Mouse (Mus musculus): ENCODE data around the gene Tgm5. TPM values are rescaled to one million over a fixed set of nuclear protein-coding genes. Genes with fewer than 3 reads are reported as not detected.
"Not testable (repeated sequence)": the region's sequence is repeated elsewhere in the genome, so short reads cannot be mapped to it uniquely, and the experiment has no call there.

Tgm5 gene
- polyA plus RNA-seq, 1 experiment from 2014 or later: not detected

DNA sequence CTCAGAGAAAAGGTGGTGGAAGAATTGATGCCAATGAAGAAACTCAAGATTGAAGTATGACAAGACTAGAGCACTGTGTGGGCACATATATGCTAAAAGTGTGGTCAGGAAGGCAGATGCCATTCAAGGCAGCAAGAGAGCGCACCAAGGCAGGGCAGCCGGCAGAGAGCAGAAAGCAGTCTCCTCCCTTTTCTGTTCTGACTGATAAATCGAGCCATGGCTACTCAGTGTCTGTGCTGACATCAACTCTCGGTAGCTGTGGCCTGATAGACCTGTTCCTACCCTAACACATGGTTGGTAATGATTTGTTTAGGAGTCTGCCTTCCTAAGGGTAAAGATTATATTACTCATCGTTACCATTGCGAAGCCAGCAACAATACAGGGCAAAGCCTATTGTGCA lies 29.7 kb downstream of the Tgm5 start:
- no peaks in the 10 kb centered on the region for H3K36me3 ChIP-seq (ENCODE audit: control insufficient read depth, insufficient read depth, low read length)
- ATAC-seq: no peak
- WGBS: 80% methylated on average over 6 of the region's 6 CpGs

DNA sequence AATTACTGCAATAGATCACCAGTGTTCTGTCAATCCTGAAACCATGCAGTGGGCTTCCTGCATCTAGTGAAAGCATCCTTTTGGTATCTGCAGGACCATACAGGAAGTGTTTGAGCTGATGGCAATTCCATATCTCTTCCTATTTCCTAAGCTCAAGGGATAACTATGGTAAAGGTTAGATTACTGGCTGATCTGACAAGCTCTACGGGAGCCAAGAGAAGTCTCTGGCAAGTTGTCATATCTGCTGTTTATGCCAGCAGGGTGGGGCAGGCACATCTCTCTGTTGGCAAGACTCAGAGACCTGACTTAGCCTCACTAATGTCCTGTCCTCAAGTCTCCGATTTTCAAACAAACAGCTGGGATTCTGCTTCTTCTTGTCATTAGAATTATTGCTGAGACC lies 31.6 kb downstream of the Tgm5 start:
- H3K27me3 ChIP-seq (replicated peaks; ENCODE audit: control insufficient read depth, insufficient read depth, low read length): no peaks in the 10 kb centered on the region
- no peak overlapping the region for H3K9ac ChIP-seq (ENCODE audit: low read depth, low read length)
- ATAC-seq: no peak
- no peak overlapping the region for H3K4me3 ChIP-seq (ENCODE audit: low read length)
- no peaks in the 10 kb centered on the region for H3K36me3 ChIP-seq (ENCODE audit: control insufficient read depth, insufficient read depth, low read length)
- H3K4me2 ChIP-seq (ENCODE audit: low read depth, low read length): no peak overlapping the region
- H3K27ac ChIP-seq (ENCODE audit: low read length): no peak overlapping the region
- no peaks in the 10 kb centered on the region for H3K9me3 ChIP-seq (ENCODE audit: control insufficient read depth, low read length)
- 65% methylated on average over 2 of the region's 2 CpGs for WGBS
- no peaks in the 10 kb centered on the region for H3K4me1 ChIP-seq (ENCODE audit: control insufficient read depth, insufficient read depth, low read length)

More for the DNA sequence above, 29.7 kb downstream of the Tgm5 start:
- Histone ChIP-seq H3K9me3 (ENCODE audit: control insufficient read depth, low read length) (no peaks in the 10 kb centered on the region), H3K4me3 (ENCODE audit: low read length) (no peak overlapping the region), H3K27ac (ENCODE audit: low read length) (no peak overlapping the region), H3K4me2 (ENCODE audit: low read depth, low read length) (no peak overlapping the region), H3K27me3 (replicated peaks; ENCODE audit: control insufficient read depth, insufficient read depth, low read length) (no peaks in the 10 kb centered on the region), H3K4me1 (ENCODE audit: control insufficient read depth, insufficient read depth, low read length) (no peaks in the 10 kb centered on the region), H3K9ac (ENCODE audit: low read depth, low read length) (no peak overlapping the region)

DNA sequence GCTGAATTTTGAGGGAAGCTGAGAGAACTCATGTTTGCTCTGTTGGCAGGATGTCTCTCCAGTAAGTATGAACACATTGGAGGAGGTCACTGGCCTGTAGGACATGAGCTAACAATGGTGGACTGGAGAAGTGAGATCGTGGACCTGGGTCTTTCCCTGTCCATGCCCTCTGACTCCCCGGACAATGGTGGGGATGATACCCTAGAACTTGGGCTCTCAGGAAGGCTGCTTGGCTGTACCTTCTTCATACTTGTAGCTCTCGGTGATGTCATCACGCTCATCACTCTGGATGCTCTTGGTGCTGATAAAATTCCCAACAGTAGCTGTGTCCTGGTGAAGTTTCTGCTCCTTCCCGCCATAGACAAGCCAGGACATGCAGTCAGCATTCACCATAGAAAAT lies 33.5 kb downstream of the Tgm5 start:
- Histone ChIP-seq H3K4me3 (ENCODE audit: low read length) (no peak overlapping the region), H3K4me1 (ENCODE audit: control insufficient read depth, insufficient read depth, low read length) (no peaks in the 10 kb centered on the region), H3K27me3 (replicated peaks; ENCODE audit: control insufficient read depth, insufficient read depth, low read length) (no peaks in the 10 kb centered on the region), H3K36me3 (ENCODE audit: control insufficient read depth, insufficient read depth, low read length) (no peaks in the 10 kb centered on the region), H3K4me2 (ENCODE audit: low read depth, low read length) (no peak overlapping the region), H3K27ac (ENCODE audit: low read length) (no peak overlapping the region), H3K9ac (ENCODE audit: low read depth, low read length) (no peak overlapping the region), H3K9me3 (ENCODE audit: control insufficient read depth, low read length) (no peaks in the 10 kb centered on the region)
- ATAC-seq: no peak
- 82% methylated on average over 5 of the region's 5 CpGs for WGBS

DNA sequence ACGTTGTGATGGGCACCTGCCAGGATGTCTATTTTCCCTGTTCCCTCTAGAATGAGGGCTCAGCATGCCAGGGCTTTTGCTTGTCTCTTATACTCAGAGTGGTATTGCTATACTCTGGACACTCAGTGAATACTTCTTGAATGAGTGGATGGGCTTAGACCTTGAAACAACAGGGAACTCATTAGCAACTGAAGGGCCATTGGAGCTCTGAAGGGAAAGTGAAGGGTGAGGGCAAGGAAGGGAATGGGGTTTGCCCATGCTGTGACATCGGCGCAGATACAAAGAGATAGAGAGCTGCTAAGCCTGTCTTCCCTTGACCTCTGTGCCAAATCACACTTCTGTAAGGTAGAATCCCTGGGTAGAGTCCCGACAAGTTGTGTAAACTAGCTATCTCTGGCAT lies 40.0 kb downstream of the Tgm5 start:
- no peak overlapping the region for H3K4me2 ChIP-seq (ENCODE audit: low read depth, low read length)
- H3K36me3 ChIP-seq (ENCODE audit: control insufficient read depth, insufficient read depth, low read length): no peaks in the 10 kb centered on the region
- no peaks in the 10 kb centered on the region for H3K4me1 ChIP-seq (ENCODE audit: control insufficient read depth, insufficient read depth, low read length)
- H3K27me3 ChIP-seq (replicated peaks; ENCODE audit: control insufficient read depth, insufficient read depth, low read length): no peaks in the 10 kb centered on the region
- H3K4me3 ChIP-seq (ENCODE audit: low read length): no peak overlapping the region
- H3K9me3 ChIP-seq (ENCODE audit: control insufficient read depth, low read length): no peaks in the 10 kb centered on the region
- 77% methylated on average over 4 of the region's 4 CpGs for WGBS
- H3K27ac ChIP-seq (ENCODE audit: low read length): no peak overlapping the region
- no peak overlapping the region for H3K9ac ChIP-seq (ENCODE audit: low read depth, low read length)
- no peak for ATAC-seq

DNA sequence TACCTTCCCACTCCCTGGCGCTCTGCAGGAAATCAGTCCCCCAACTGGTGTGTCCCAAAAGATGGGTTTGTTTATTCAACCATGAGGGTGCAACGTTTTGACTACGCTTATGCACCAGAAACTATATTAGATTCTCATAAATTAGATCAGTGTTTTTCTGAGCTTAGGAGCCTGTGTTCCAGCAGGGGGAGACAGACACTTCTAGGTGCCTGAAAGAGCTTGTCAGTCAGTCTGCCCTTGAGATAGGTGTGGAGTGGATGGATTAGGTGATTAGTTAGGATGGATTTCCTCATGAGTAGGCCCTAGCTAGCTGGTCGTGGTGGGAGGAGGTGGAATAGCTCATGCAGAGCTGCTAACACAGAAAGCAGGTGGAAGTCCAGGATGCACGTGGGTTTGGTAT lies 44.5 kb downstream of the Tgm5 start:
- Histone ChIP-seq H3K27me3 (replicated peaks; ENCODE audit: control insufficient read depth, insufficient read depth, low read length) (no peaks in the 10 kb centered on the region), H3K4me1 (ENCODE audit: control insufficient read depth, insufficient read depth, low read length) (no peaks in the 10 kb centered on the region), H3K36me3 (ENCODE audit: control insufficient read depth, insufficient read depth, low read length) (no peaks in the 10 kb centered on the region), H3K9ac (ENCODE audit: low read depth, low read length) (no peak overlapping the region), H3K4me2 (ENCODE audit: low read depth, low read length) (no peak overlapping the region), H3K9me3 (ENCODE audit: control insufficient read depth, low read length) (no peaks in the 10 kb centered on the region), H3K4me3 (ENCODE audit: low read length) (no peak overlapping the region), H3K27ac (ENCODE audit: low read length) (no peak overlapping the region)
- 52% methylated on average over 5 of the region's 5 CpGs for WGBS
- no peak for ATAC-seq

DNA sequence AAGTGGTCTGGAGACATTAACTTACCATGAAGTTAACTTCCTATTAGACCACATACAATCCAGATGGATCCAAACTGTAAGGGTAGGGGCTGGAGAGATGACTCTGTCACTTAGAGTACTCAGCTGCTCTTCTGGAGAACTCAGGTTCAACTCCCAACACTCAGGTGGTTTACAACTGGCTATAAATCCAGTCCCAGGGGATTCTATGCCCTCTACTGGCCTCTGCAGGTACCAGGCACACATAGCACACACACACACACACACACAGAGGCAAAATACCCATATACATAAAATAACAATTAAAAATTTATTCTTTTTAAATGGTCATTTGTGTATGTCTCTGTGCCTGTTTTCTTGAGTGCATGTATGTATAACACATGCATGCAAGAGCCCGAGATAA lies 46.3 kb downstream of the Tgm5 start:
- Histone ChIP-seq H3K27ac (ENCODE audit: low read length) (no peak overlapping the region), H3K9me3 (ENCODE audit: control insufficient read depth, low read length) (no peaks in the 10 kb centered on the region), H3K9ac (ENCODE audit: low read depth, low read length) (no peak overlapping the region), H3K27me3 (replicated peaks; ENCODE audit: control insufficient read depth, insufficient read depth, low read length) (no peaks in the 10 kb centered on the region), H3K4me1 (ENCODE audit: control insufficient read depth, insufficient read depth, low read length) (no peaks in the 10 kb centered on the region), H3K36me3 (ENCODE audit: control insufficient read depth, insufficient read depth, low read length) (no peaks in the 10 kb centered on the region), H3K4me3 (ENCODE audit: low read length) (no peak overlapping the region), H3K4me2 (ENCODE audit: low read depth, low read length) (no peak overlapping the region)
- ATAC-seq: no peak
- 93% methylated on average over 1 of the region's 1 CpGs for WGBS

DNA sequence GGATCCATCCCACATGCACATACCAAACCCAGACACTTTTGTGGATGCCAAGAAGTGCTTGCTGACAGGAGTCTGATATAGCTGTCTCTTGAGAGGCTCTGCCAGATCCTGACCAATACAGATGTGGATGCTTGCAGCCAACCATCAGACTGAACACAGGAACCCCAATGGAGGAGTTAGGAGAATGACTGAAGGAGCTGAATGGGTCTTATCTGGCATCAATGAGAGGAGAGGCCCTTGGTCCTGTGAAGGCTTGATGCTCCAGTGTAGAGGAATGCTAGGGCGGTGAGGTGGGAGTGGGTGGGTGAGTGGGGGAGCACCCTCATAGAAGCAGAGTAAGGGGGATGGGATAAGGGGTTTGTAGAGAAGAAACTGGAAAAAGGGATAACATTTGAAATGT lies 46.8 kb downstream of the Tgm5 start:
- H3K36me3 ChIP-seq (ENCODE audit: control insufficient read depth, insufficient read depth, low read length); H3K27ac ChIP-seq (ENCODE audit: low read length); H3K9me3 ChIP-seq (ENCODE audit: control insufficient read depth, low read length); H3K9ac ChIP-seq (ENCODE audit: low read depth, low read length); H3K4me1 ChIP-seq (ENCODE audit: control insufficient read depth, insufficient read depth, low read length); ATAC-seq; H3K4me3 ChIP-seq (ENCODE audit: low read length); H3K4me2 ChIP-seq (ENCODE audit: low read depth, low read length); H3K27me3 ChIP-seq (replicated peaks; ENCODE audit: control insufficient read depth, insufficient read depth, low read length): not testable (repeated sequence)
- 100% methylated on average over 1 of the region's 1 CpGs for WGBS

DNA sequence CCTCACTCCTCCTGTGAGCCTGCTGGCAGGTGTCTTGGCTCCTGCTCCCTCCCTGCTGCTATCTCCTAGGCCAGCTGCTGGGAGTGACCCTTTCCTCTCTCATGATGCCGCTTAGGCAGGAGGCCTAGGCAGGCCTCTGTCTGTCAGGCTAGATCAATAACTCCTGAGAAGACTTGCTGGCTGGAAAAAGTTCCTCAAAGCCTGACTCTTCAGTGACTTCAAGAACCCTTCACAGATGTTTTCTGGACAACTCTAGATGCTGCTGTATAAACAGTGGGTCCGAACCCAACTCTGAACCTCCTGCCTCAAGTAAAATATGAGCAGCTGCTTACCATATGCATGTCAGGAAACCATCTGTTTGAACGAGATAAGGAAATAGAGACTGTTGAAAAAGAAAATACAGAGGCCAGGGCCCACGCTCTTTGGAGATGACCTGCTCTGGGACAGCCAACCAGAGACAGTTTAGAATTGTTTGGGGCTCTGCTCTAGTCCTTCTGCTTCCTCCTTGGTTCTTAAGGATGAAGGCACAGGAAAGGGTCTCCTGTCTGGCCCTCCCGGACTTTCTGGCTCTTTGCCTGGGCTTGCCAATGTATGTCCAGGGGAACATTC lies 48.8 kb downstream of the Tgm5 start, which contains the start of gene Epb42:
TSS of gene Epb42 (minus strand) at position 340 of the 609 bp plus-strand sequence.
- Histone ChIP-seq H3K9me3 (ENCODE audit: control insufficient read depth, low read length) (no peaks in the 10 kb centered on the region), H3K4me2 (ENCODE audit: low read depth, low read length) (no peak within 1 kb of the TSS), H3K27ac (ENCODE audit: low read length) (no peak within 1 kb of the TSS), H3K27me3 (replicated peaks; ENCODE audit: control insufficient read depth, insufficient read depth, low read length) (no peaks in the 10 kb centered on the region), H3K9ac (ENCODE audit: low read depth, low read length) (no peak within 1 kb of the TSS), H3K4me1 (ENCODE audit: control insufficient read depth, insufficient read depth, low read length) (no peaks in the 10 kb centered on the region), H3K4me3 (ENCODE audit: low read length) (no peak within 1 kb of the TSS), H3K36me3 (ENCODE audit: control insufficient read depth, insufficient read depth, low read length) (no peaks in the 10 kb centered on the region)
- peak; percentile 89 for ATAC-seq
- 51% methylated on average over 5 of the region's 5 CpGs for WGBS

DNA sequence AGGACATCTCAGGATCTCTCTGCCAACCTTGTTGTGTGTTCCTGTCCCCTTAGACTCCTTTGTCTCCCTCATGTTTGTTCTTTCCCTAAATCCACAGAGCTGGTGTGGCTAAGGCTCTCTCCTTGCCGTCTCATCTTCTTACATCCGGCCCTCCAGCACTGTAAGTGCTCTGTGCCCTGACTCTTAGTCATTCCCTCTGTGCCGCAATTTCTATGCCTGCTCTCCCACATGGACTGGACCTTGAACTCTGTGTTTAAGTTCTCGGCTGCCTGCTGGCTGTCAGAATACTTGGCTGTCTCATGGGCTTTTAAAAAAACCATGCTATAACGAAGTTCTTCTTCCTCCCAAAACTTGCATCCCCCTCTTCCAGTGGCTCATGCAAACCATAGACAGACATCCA lies 62.7 kb downstream of the Tgm5 start:
- no peaks in the 10 kb centered on the region for H3K36me3 ChIP-seq (ENCODE audit: control insufficient read depth, insufficient read depth, low read length)
- 51% methylated on average over 5 of the region's 5 CpGs for WGBS
- H3K4me3 ChIP-seq (ENCODE audit: low read length): no peak overlapping the region
- no peaks in the 10 kb centered on the region for H3K27me3 ChIP-seq (replicated peaks; ENCODE audit: control insufficient read depth, insufficient read depth, low read length)
- no peak overlapping the region for H3K4me2 ChIP-seq (ENCODE audit: low read depth, low read length)
- H3K9ac ChIP-seq (ENCODE audit: low read depth, low read length): no peak overlapping the region
- H3K4me1 ChIP-seq (ENCODE audit: control insufficient read depth, insufficient read depth, low read length): no peaks in the 10 kb centered on the region
- peak; percentile 81 for ATAC-seq
- no peaks in the 10 kb centered on the region for H3K9me3 ChIP-seq (ENCODE audit: control insufficient read depth, low read length)
- H3K27ac ChIP-seq (ENCODE audit: low read length): no peak overlapping the region

DNA sequence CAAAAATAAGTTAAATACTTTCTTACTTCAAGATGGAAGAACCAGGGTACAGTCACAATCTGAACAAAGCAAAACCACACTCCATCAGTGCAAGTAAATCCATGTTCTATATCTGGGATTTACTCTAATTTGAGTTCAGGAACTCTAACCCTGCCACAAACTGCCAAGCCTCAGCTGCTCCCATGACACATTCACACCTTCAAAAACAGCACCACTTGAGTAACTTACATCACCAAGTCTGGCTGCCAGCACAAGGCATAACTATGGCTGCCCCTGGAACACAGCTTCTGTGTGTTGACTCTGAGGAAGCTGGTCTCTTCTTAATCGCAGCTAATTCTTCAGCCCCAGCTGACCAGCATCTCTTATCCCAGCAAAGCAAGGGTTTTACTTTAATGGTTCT lies 68.5 kb downstream of the Tgm5 start:
- ATAC-seq: no peak
- H3K36me3 ChIP-seq (ENCODE audit: control insufficient read depth, insufficient read depth, low read length): 0 out of 2 replicates have a peak, but pooled peaks cover 2% of the 10 kb centered on the region
- H3K4me1 ChIP-seq (ENCODE audit: control insufficient read depth, insufficient read depth, low read length): no peaks in the 10 kb centered on the region
- no peaks in the 10 kb centered on the region for H3K27me3 ChIP-seq (replicated peaks; ENCODE audit: control insufficient read depth, insufficient read depth, low read length)
- no peak overlapping the region for H3K4me3 ChIP-seq (ENCODE audit: low read length)
- no peak overlapping the region for H3K4me2 ChIP-seq (ENCODE audit: low read depth, low read length)
- H3K9ac ChIP-seq (ENCODE audit: low read depth, low read length): no peak overlapping the region
- no peak overlapping the region for H3K27ac ChIP-seq (ENCODE audit: low read length)
- 97% methylated on average over 1 of the region's 1 CpGs for WGBS
- no peaks in the 10 kb centered on the region for H3K9me3 ChIP-seq (ENCODE audit: control insufficient read depth, low read length)
